Mouse (Mus musculus) cerebellum, postnatal 4 days (tissue): ENCODE data around the gene Cabcoco1.

ENCODE experiments used
- DNase-seq, 2 experiments: peaks; one replicate each; pipeline ENCODE4 v3.0.0; 2022; ENCODE audit warnings: low spot score in 2 of 2, mixed read lengths in 1 of 2

The Cabcoco1 gene

GRCm38 (mm10) chr10:68435754-68436153 is 105.9 kb downstream of the Cabcoco1 start:
- DNase-seq, result no peak

- no peak for DNase-seq
These were observed 106.6 kb downstream of the Cabcoco1 start for GRCm38 (mm10) chr10:68435001-68435560.

GRCm38 (mm10) chr10:68434045-68434639 is 107.6 kb downstream of the Cabcoco1 start:
- no peak for DNase-seq

DNA sequence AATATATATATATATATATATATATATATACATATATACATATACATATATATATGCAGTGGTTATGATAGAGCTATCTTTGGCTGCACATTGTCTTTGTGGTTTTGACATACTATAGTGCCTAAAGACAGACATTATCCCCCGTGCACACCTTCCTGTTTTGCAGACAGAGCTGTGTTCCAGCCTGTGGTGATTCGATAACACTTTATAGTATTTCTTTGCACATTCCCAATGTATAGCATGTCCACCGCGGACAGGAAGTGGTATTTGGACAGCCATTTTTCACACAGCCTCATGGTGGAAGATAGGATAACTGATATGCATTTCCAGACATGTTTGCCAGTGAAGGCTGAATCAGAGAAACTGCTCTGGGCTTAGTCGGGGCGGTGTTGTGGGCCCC is 110.3 kb downstream of the Cabcoco1 start:
- DNase-seq, result no peak

GRCm38 (mm10) chr10:68430929-68431328 is 110.8 kb downstream of the Cabcoco1 start:
- DNase-seq, result no peak

DNA sequence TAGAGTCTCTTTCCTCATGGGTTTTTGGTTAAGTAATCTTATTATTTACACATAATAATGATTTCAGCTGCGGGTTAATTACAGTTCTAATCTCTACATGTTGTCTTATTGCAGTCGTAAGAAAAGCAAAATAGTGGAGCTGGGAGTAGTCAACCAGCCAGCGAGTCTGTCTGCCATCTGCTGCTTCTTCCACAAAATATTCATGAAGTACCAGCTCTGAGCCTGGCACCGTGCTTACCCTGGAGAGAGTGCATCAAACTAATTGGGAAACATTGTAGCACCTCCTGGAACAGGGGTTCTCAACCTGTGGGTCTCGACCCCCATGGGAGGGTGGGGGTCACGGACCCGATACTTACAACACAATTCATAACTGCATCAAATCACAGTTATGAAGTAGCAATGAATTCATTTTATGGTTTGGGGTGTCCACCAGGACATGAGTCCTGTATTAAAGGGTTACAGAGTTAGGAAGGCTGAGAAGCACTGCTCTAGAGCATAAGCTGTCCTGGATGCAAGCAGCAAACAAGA is 121.2 kb downstream of the Cabcoco1 start:
- DNase-seq, result no peak

DNA sequence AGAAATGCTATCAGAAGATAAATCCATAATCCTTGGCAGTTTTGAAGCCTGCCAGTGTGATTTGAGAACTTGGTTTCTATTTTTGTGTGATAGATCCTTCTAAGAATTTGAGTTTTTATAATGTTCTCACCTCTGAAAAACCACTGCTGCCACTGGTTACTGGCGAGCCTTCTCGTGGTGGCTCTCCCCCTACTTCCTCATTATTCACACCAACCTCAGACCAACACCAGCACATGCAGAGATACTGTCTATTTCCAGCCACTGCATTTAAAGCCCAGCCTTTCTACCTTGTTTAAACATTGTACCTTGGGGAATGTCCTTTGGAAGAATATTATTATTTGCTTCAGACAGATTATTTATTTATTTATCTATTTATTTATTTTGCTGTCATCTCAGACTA is 121.8 kb downstream of the Cabcoco1 start:
- no peak for DNase-seq

DNA sequence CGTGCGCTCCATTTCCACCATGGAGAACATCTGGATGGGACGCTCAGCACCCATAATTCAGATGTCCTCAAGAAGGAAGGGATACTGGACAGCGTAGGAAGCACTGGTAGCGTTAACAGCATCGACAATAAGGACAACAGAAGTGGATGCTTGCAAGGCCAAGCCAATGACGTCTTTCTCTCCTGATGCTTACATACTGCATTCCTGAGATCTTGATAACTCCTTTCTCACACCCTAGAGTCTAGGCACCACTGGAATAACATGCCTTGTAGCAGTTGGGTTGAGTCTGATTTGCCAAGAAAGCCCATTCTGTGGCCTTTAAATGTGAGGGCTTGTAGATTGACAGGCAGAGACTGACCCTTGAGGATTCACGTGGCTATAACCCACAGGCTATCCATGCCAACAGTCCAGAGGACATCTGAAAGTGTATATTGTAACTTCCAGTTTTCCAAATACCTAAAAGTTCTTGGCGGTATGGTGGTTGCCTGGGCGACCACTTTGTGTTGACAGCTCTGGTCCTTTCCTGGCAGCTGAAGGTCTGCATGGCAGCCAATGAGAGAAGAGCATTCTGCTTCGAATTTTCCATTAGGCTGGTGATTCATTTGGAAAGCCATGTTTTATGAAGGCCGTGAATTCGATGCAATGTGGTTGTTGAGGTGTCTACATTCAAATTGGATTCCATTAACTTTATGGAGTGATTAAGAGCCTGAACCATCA is 124.5 kb downstream of the Cabcoco1 start:
- DNase-seq, result no peak

DNA sequence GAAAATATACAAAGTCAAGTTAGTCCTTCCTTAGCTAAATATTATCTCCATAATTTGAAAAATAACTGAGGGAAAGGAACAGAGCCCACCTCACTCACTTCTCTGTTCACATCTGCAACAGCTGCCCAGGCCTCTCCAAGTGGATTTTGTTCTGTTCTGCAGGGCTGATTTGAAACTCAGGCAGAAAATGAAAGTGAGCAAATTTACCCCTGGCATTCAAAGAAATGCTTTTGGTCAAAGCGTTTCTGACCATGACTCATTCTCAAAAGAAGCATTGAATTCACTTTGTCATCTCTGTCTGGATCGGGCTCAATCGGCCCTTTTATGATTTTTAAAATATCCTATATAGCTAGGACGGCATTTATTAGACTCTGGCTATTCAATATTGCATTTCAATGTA is 135.8 kb downstream of the Cabcoco1 start:
- DNase-seq, result no peak

DNA sequence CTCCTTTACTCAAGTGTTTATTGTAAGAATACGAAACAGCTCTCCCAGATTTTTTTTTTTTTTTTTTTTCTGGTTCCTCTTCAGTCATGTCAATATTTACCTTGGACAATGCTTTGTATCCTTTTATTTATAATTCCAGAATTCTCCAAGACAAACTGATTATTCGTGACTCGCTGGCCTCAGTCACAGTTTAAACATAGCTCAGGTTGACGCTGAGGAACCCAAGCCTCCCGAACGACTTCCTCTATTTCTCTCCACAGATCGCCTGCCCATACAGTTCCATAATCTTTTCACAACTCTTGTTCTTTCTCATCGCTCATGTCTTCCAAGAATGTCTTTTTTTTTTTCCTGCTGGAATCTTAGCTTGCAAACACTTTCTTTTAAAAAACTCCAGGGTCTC is 144.9 kb downstream of the Cabcoco1 start:
- no peak for DNase-seq

DNA sequence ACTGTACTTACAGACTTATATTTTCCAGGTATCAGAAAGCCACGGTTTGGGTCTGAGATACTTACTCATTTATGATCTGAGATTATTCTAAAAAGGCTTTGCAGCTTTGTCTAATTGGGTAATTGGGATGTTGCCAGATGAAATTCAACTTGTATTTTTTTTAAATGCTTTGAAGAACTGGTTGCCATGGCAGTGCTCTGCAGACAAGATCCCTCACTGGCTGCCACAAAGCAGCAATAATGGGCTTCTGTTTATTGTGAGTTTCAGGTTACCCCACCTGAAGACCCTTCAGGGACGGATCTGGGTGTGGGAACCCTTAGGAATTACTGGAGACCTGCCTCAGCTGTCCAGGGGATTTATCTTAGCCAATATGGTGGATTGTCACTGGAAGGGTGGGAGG is 145.6 kb downstream of the Cabcoco1 start:
- no peak for DNase-seq

DNA sequence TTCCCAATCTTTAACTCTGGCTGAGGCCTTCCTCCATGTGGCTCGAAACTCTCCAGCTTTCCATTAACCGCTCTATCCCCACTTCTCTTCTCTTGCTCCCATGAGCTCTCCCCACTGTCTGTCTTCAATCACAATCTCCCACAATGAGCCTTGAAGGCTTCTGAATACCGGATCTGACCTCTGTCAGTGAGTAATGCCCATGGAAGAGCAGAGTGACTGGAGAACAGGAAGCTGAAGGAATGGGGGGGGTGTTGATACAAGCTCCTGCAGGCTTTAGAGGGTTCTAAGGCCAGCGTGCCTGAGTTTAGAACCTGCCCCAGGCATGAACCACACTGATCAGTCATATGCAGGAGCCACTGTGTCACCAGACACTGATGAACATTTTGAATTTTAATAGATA is 150.1 kb downstream of the Cabcoco1 start:
- no peak for DNase-seq

GRCm38 (mm10) chr10:68388802-68389201 is 152.9 kb downstream of the Cabcoco1 start:
- DNase-seq, result no peak

- DNase-seq, result no peak
These were observed 153.6 kb downstream of the Cabcoco1 start for GRCm38 (mm10) chr10:68388138-68388537.
